Mouse (Mus musculus) ES-Bruce4 (cell line): ENCODE measurements around the gene Vgll4. TPM values are rescaled to one million over a fixed set of nuclear protein-coding genes. Genes with fewer than 3 reads are reported as not detected.

Experiments
- H3K27ac ChIP-seq: 2 replicates; pipeline ENCODE4 v1.5.1; 2012; ENCODE audit warnings: low read length, inconsistent platforms; ENCODE audit not compliant: insufficient read depth
- H3K27me3 ChIP-seq: 2 replicates; pipeline ENCODE4 v1.6.1; 2012; ENCODE audit warnings: mild to moderate bottlenecking, low read length, inconsistent platforms; ENCODE audit not compliant: control insufficient read depth, poor library complexity, insufficient read depth, severe bottlenecking
- H3K36me3 ChIP-seq: 2 replicates; pipeline ENCODE4 v1.6.1; 2012; ENCODE audit warnings: inconsistent platforms, mild to moderate bottlenecking, low read length, moderate library complexity; ENCODE audit not compliant: control insufficient read depth, poor library complexity, insufficient read depth, severe bottlenecking
- H3K4me1 ChIP-seq: one replicate; pipeline ENCODE4 v1.8.1; 2011; ENCODE audit warnings: low read length; ENCODE audit not compliant: control insufficient read depth, insufficient read depth
- H3K4me3 ChIP-seq: 2 replicates; pipeline ENCODE4 v1.5.1; 2011; ENCODE audit warnings: low read depth, mild to moderate bottlenecking, low read length
- H3K9ac ChIP-seq: 2 replicates; pipeline ENCODE4 v1.6.1; 2012; ENCODE audit warnings: low read depth, mild to moderate bottlenecking, inconsistent platforms; ENCODE audit not compliant: poor library complexity, severe bottlenecking
- H3K9me3 ChIP-seq: replicated peaks from 2 replicates; pipeline ENCODE4 v1.6.1; 2012; ENCODE audit warnings: mild to moderate bottlenecking, low read length, inconsistent platforms; ENCODE audit not compliant: control insufficient read depth, poor library complexity, insufficient read depth, severe bottlenecking
- CTCF ChIP-seq: IDR thresholded peaks from one replicate; pipeline ENCODE4 v1.8.1; 2011; ENCODE audit warnings: low read depth, low read length
- EP300 ChIP-seq: IDR thresholded peaks from 2 replicates; pipeline ENCODE4 v1.6.1; 2011; ENCODE audit warnings: low read depth, low read length; ENCODE audit not compliant: insufficient read depth
- POLR2A ChIP-seq: IDR thresholded peaks from one replicate; pipeline ENCODE4 v1.8.1; 2011; ENCODE audit warnings: low read length; ENCODE audit not compliant: insufficient read depth
- polyA plus RNA-seq: library from polyadenylated mRNA; stranded (reverse); fragments of >200 nt; gene quantifications from 2 replicates; pipeline ENCODE4 v1.2.4, GENCODE M21; 2011; ENCODE audit warnings: low read depth; ENCODE audit not compliant: missing spikeins, insufficient read depth, insufficient read length

The Vgll4 gene
- polyA plus RNA-seq, 1 experiment, result 37.3 TPM

DNA sequence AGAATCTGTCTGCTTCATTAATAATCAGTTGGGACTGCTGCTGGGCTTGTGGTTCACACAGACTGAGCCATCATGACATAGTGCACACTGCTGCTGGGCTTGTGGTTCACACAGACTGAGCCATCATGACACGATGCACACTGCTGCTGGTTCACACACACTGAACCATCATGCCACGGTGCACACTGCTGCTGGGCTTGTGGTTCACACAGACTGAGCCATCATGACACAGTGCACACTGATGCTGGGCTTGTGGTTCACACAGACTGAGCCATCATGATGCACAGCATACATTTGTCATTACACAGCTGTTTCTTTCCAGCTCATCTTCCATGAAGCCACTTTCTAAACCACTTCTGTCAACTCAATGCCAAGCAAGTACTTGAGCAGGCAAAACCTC, 30.1 kb downstream of the Vgll4 start:
- H3K9me3 ChIP-seq, result no peaks in the 10 kb centered on the region
- H3K27me3 ChIP-seq, result no peaks in the 10 kb centered on the region
- H3K27ac ChIP-seq, result no peak overlapping the region
- H3K36me3 ChIP-seq, result no peaks in the 10 kb centered on the region
- no peaks in the 10 kb centered on the region for H3K4me1 ChIP-seq
- no peak overlapping the region for H3K4me3 ChIP-seq
- H3K9ac ChIP-seq, result no peak overlapping the region
- TF ChIP-seq POLR2A, result no peak
- no peak for TF ChIP-seq EP300
- no peak for TF ChIP-seq CTCF

DNA sequence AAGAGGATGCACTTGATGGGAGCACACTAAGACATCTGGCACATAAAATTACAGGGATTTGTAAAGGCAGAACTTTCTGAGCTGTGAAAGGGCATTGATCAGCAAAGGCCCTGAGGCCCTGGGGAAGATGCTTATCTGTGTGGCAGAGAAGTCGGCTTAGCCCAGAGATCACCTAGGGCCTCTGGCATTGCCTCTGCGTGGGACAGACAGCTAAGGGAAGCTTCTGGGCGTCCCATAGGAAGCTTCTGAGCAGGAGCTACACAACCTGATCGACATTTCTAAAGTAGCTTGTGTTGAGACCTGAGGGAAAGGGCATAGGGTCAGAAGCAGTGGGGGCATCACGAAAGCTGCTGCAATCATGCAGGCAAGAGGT, 32.9 kb downstream of the Vgll4 start:
- Histone ChIP-seq H3K9me3 (no peaks in the 10 kb centered on the region), H3K27ac (no peak overlapping the region), H3K36me3 (no peaks in the 10 kb centered on the region), H3K9ac (no peak overlapping the region), H3K4me1 (no peaks in the 10 kb centered on the region), H3K4me3 (no peak overlapping the region), H3K27me3 (no peaks in the 10 kb centered on the region)
- TF ChIP-seq CTCF, result no peak

DNA sequence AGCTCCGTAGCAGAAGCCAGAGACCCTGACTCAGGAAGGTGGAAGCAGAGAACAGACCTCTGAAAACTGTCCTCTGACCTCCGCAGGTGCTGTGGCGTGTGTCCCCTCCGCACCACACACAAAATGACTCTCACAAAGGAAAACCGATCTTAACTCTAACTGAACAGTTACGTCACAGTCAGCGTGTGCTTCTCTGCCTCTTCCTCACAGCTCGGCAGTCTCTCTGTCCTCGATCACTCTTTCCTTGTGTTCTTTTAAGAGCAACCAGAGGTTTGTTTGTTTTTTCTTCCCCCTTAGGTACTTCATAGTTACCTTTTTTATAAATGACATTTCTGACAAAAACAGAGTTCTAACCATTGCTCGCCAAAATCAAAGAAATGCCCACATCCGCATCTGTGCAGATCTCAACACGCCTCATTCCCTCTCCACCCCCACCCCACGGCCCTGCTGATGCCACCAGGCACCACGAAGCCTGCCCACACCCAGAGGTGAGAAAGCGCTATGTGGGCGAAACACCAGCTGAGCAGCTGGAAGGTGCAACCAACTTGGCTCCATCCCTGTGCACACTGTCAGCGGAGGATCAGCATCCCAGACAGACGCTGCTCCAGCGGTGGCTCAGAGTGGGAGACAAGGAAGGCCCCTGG, 33.4 kb downstream of the Vgll4 start:
- TF ChIP-seq CTCF (no peak), POLR2A (no peak), EP300 (no peak)
- H3K4me1 ChIP-seq, result no peaks in the 10 kb centered on the region
- no peak overlapping the region for H3K9ac ChIP-seq
- no peaks in the 10 kb centered on the region for H3K36me3 ChIP-seq
- no peaks in the 10 kb centered on the region for H3K9me3 ChIP-seq
- H3K27me3 ChIP-seq, result no peaks in the 10 kb centered on the region
- no peak overlapping the region for H3K27ac ChIP-seq
- no peak overlapping the region for H3K4me3 ChIP-seq

DNA sequence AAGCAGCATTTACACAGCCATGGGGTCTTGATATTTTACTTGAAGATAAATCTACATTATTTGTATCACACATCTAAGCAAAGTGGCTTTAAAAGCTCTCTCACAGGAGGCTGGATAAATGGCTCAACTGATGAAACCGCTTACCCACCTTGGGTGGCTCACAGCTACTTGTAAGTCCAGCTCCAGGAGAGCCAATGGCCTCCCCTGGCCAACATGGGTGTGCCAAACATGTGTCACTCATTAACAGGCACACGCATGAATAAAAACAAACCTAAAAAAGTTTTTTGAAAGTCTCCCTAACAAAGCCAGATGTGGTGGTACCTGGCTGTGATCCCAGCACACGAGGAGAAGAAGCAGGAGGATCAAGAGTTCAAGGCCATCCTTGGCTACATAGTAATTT, 34.4 kb downstream of the Vgll4 start:
- no peak overlapping the region for H3K27ac ChIP-seq

DNA sequence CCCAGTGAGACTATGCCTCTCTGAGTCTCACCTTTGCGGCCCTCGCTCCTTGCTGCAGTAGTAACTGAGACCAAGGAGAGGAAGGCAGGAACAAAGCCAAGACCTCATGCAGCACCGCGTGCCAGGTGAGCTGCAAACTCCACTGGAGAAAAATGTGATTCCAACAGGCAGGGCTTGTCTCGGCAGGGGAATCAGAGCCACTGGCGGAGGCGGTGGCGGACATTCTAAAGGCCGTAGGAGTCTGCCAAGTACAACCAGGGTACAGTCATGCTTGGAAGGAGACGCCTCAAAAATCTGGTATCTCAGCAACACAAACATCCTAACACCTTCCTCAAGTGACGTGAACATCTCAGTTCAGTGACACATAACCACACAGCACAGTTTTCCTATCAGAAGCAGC, 35.7 kb downstream of the Vgll4 start:
- H3K4me1 ChIP-seq, result no peaks in the 10 kb centered on the region
- no peaks in the 10 kb centered on the region for H3K27me3 ChIP-seq
- H3K9me3 ChIP-seq, result no peaks in the 10 kb centered on the region
- no peak overlapping the region for H3K9ac ChIP-seq
- H3K27ac ChIP-seq, result no peak overlapping the region
- no peak for TF ChIP-seq CTCF
- no peak for TF ChIP-seq EP300
- TF ChIP-seq POLR2A, result no peak
- H3K4me3 ChIP-seq, result no peak overlapping the region
- H3K36me3 ChIP-seq, result no peaks in the 10 kb centered on the region

More for the DNA sequence above, 34.4 kb downstream of the Vgll4 start:
- TF ChIP-seq CTCF (no peak), EP300 (no peak), POLR2A (no peak)
- no peak overlapping the region for H3K4me3 ChIP-seq
- no peaks in the 10 kb centered on the region for H3K36me3 ChIP-seq
- no peaks in the 10 kb centered on the region for H3K9me3 ChIP-seq
- H3K4me1 ChIP-seq, result no peaks in the 10 kb centered on the region
- no peak overlapping the region for H3K9ac ChIP-seq
- H3K27me3 ChIP-seq, result no peaks in the 10 kb centered on the region

DNA sequence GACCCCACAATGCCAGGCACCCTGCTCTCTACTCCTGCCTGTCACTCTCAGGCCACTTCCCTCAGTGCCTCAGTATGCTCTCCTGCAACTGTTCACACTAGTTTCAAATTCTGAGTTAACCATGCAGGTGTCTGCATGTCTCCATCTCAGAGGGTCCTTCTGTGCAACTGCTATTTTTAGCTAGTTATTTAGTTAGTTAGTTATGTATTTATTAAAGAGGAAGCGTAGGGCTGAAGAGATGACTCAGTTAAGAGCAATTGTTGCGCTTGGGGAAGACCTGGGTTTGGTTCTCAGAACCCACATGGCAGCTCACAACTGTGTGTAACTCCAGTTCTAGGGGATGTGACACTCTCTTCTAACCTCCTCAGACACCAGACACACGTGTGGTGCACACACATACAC, 36.8 kb downstream of the Vgll4 start:
- H3K4me1 ChIP-seq, result no peaks in the 10 kb centered on the region
- no peak overlapping the region for H3K4me3 ChIP-seq
- no peaks in the 10 kb centered on the region for H3K36me3 ChIP-seq
- no peaks in the 10 kb centered on the region for H3K27me3 ChIP-seq
- TF ChIP-seq EP300 (no peak), CTCF (no peak), POLR2A (no peak)
- H3K9me3 ChIP-seq, result no peaks in the 10 kb centered on the region
- no peak overlapping the region for H3K9ac ChIP-seq
- no peak overlapping the region for H3K27ac ChIP-seq
